Mouse (Mus musculus) right cerebral cortex, postnatal 14 days (tissue): ENCODE data around the gene Map1s.
A peak's percentile ranks its signal among the peaks of the same experiment; 100 is the strongest.
"Not testable (repeated sequence)": the region's sequence is repeated elsewhere in the genome, so short reads cannot be mapped to it uniquely, and the experiment has no call there.

Source experiments
- DNase-seq: peaks from one replicate; pipeline ENCODE4 v3.0.0; 2022

Gene Map1s

GRCm38 (mm10) chr8:70879500-70879899 lies 26.2 kb upstream of the Map1s start:
- no peak for DNase-seq

DNA sequence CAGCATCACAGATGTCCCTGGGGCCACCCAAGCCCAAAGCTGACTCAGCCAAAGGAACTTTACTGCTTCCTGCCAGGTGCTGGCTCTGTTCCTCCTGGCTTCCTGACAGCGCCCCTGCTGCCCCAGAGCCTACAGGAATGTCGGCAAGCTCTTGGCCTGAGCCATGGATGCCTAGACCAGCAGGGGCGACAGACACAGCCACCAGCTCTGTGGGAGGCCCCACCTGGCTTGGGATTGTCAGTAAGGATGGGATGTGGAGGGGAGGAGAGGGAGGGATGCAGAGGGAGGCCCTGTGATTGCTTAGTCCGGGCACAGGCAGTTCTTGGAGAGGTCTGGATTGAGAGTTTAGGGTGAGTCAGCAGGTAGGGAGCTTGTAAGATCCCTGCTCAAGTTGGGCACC lies 25.6 kb upstream of the Map1s start:
- no peak for DNase-seq

DNA sequence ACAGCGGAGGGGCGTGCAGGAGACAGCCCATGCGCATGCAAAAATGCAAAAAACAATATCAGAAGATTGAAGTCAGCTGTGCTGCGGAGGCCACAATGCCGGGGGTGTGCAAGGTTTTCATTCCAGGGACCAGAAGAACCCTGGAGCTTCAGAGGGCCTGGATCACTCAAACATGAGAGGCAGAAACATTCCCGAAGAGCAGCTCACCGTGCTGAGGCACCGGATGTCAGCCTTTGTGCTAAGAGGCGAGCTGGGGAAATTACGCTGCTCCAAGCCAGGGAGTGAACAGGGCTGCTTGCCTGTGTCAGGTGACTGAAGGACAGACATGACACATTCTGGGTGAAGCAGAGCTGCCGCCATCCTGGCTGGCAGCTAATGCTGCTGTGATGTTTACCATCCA lies 25.2 kb upstream of the Map1s start:
- DNase-seq, result no peak

DNA sequence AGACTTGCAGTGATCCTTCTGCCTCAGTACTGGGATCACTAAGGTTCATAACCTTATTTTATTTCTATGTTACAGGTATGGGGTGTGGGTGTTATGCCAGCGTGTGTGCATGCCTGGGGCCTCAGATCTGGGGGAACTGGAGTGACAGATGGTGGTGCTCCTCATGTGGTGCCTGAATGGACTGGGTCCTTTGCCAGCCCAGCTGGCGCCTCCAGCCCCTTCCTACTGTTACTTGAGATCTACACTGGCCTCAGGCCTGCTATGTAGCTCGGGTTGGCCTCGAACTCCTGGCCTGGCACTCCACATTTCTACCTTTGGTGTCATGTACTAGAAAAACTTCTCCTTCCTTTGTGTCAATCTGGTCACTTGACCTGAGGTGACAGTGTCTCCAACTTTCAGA lies 21.5 kb upstream of the Map1s start:
- DNase-seq, result no peak

- no peak for DNase-seq
These were observed 21.0 kb upstream of the Map1s start for GRCm38 (mm10) chr8:70884683-70885082.

- DNase-seq, result no peak
These were observed 20.1 kb upstream of the Map1s start for GRCm38 (mm10) chr8:70885612-70886011.

DNA sequence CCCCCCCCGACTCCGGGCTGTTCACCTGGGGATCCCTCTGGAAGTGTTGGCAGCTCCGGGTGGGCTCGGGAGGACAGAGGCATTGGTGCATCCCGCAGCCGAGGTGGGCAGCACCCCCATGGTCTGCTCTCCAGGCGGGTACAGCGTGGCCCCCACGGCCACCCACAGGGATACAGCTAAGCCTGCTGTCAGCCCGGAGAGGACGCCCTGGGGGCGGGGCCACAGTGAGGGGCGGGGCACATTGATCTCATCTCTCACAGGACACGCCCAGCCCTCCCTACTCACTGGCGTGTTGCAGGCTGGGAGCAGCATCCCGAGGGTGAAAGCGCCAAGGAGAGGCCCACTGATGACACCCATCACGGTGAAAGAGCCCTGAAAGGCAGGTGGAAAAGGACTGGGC lies 18.1 kb upstream of the Map1s start:
- no peak for DNase-seq

GRCm38 (mm10) chr8:70890656-70891055 lies 15.1 kb upstream of the Map1s start:
- DNase-seq, result no peak

DNA sequence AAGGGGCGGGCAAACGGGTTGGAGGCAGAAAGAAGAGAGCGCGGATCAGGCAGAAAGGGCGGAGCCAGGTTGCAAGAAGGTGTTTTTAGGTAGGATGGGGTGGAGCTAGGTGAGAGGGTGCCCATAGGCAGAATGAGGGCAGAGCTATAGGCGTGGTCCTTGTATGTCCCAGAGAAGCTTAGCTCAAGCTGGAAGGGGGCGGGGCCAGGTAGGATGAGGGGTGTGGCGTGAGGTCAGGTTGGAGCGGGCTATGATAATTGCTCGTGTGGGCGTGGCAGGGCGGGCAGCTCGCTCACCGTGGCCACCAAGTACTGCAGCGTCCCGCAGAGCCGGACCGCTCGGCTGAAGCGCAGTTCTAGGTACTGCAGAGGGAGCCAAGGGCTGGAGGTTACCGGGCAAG lies 14.4 kb upstream of the Map1s start:
- no peak for DNase-seq

DNA sequence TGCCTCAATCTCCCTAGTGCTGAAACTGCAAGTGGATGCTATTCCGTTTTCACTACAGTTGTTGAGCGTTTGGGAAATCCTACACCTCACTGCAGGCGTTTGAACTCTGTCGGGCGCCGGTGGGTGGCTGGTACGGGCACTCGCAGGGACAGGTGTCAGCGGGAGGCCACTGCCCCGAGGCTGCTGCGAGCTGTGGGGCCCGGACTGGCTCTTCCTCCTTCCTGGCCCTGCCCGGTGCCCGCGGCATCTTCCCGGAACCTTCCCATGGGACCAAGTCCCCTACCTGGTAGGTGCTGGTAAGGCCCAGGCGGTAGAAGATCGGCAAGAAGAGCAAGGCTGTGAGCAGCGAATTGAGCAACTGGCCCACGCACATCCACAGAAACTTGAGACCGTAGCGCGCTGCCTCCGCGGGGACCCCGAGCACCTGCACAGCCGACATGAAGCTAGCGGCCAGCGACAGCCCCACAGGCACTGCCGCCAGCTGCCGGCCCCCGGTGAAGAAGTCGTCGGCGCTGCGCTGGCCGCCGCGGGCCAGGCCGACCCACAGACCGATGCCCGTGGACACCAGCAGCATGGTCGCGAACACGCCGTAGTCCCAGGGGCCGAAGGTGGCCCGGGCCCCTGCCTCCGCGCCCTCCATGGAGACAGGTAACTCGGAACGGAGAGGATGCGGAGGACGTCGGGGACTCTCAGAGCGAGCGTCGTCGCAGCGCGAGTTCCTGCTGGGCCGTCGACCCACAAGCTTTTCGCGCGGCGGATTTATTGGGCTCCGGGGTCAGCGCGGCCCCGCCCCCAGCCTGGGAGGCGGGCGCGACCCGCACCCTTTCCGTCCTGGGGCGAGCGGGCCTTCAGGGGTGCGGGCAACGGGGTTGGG lies 13.5 kb upstream of the Map1s start, which contains the start of gene Slc5a5:
Gene Slc5a5, minus strand, starts transcription at position 736 of the 874 bp plus-strand sequence.
- no peak for DNase-seq

DNA sequence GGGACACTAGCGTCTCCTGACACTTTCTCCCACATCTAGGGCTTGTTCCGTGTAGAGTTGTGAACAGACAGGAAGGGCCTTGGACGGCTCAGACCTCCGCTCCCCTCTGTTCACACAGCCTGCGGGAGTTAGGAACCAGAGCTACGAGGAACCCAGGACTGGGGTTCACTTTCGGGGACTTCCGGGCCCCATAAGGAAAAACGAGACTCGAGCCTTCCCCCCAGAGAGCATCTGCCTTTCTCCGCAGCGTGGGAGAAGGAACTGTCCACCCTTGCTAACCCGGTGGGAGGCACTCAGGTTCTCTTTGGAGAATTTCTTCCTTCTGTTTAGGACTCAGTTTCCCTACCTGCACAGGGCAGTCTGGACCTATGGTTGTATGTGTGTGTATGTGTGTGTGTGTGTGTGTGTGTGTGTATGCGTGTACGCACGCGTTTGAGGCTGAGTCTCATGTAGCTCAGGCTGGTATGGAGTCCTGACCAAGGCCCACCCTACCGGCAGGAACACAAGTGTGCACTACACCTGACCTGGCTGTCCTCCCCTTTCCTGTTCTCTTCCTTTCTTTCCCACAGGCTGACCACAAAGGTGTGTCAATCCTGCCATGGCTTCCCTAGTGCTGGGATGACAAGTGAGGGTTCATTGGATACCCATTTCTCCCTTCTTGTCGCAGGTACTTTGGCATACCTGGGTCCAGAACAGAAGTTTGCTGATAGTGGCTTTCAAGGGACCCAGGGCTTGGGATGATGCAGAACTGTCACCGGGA lies 12.7 kb upstream of the Map1s start:
- DNase-seq, result no peak

DNA sequence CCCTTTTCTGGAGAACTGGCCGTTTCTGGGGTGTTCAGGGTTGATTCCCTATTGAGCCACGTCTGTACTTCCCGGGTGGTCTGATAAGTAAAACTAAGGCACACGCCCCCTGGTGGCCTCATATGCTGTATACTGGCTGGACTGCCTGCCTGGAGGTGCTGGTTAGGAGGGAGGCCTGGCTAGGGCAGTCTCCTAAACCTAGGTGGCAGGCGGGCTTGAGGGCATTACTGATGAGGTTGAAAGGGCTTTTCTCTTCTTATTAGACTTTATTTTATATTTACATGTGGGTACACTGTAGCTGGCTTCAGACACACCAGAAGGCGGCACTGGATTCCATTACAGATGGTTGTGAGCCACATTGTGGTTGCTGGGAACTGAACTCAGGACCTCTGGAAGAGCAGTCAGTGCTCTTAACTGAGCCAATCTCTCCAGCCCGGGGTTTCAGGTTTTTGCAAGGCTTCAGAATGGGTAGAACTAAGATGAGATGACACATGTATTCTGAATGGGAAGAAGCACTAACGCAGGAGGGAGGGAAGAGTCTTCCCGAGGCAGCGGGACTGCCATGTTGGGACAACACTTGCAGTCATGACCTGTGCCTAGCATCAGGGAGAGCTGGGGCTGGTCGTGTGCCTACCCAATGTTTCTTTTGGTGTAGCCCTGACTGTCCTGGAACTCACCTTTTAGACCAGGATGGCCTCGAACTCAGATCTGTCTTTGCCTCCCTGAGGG lies 11.9 kb upstream of the Map1s start:
- DNase-seq, result peak; percentile 85

- DNase-seq, result no peak
These were observed 11.4 kb upstream of the Map1s start for GRCm38 (mm10) chr8:70894385-70894720.

- no peak for DNase-seq
These were observed 10.8 kb upstream of the Map1s start for GRCm38 (mm10) chr8:70894771-70895545.

- DNase-seq, result not testable (repeated sequence)
These were observed 10.0 kb upstream of the Map1s start for GRCm38 (mm10) chr8:70895571-70896259.

- DNase-seq, result no peak
These were observed 9.3 kb upstream of the Map1s start for GRCm38 (mm10) chr8:70896316-70897020.

DNA sequence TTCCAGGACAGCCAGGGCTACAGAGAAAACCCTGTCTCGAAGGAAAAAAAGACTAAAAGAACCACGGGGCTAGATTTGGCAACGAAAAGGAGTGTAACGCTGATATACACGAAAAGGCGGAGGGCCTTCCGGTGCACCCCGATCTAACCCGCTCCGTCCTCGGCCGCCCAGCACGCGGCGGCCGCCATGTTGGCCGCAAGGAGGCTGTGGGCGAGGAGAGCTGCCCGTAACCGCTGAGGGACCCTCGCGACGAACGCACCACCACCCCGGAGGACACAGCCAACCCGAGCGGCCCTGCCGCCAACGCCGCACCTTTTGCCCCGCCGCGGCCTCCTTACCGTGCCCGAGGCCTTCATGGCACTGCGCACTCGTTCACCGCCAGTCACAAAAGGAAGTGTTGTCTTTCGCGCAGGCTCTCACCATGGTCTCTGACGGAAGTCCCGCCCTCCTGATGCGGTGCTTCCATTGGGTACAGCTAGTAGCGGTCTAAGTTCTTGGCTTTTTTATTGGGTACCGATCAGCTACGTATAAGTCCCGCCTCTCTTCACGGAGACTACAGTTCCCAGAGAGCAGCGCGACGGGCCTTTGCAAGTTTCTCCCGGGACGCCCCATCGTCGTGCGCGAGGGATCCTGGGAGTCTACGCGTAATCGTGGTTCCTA lies 8.6 kb upstream of the Map1s start, which contains the start of gene Rpl18a:
Gene Rpl18a, minus strand, starts transcription at position 392 of the 660 bp plus-strand sequence.
- peak; percentile 90 for DNase-seq

DNA sequence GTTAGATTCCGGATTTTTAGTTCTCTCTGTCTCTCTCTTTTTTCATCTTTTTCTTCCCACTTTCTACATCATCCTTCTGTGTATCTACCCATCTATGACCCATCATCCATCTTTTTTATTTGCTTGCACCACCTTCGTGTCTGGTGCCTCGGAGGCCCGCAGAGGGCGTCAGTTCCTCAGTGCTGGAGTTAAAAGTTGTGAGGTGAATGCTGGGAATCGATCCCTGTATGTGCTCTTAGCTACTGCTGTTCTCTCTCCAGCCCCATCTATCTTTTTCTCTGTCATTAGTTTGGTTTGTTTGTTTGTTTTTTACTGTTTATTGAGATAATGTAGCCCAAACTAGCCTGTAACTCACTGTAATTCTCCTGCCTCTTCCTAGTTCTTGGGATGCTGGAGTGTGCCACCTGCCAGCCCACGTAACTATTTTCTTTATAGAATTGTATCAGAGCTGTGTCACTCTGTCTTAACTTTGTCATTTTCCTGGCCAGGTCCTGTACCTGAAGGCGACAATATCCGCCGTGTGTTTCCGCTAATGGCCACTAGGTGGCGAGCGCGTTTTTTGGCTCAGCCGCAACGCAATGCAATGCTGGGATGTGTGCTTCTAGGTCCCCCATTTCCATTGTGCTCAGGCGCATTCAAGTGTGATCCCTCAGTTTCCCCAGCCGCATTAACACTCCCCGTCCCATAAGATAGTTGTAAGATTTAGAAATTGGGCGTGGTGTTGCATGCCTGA lies 7.9 kb upstream of the Map1s start:
- peak; percentile 83 for DNase-seq

DNA sequence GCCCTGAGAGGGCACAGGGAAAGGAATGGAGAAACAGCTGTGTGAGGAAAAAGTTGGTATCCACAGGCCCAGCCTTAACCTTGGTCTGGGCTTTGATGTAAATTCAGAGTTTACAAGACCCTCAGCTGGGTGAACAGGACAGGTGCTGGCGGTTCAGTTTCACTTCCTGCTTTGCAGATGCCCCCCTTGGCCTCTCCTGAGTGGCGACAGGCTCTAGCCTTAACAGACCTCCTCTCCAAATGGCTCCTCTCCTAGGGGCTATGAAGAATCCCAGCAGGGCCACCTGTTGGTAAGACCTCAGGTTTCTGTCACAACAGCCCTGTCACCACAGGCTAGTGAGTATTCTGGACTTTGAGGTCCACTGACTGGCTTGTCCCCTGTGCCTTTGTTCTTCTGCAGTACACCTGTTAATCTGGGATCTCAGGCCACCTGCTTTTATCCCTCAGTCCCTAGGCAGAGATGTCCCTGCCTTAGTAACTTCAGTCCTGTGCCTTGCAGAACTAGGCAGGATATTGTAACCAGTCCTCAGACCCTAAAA lies 7.0 kb upstream of the Map1s start:
- DNase-seq, result no peak

DNA sequence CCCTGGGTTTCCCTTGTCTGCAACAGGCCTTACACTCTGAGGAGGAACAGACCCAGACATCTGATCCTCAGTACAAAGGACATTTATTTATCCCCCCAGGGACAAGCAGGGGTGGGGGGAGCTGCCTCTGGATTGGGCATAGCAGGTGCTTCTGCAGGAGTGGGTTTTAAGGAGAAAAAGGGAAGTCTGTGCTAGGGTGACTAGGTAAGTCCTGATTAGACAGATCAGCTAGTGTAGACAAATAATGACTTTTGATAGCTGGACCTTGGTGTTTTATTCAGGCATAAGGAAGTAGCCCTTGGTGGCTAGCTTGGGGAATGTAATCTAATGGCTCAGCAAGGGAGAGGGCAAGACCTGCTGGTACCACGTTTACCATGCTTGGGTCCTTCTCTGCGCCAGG lies 6.5 kb upstream of the Map1s start:
- DNase-seq, result no peak
